Mouse (Mus musculus): ENCODE measurements at regions not wholly inside any gene's neighbourhood (a gene's known extent, or its start where the extent isn't known, plus 50 kb on each side); places are given as distances from the start of the nearest gene placed in this dataset.

- Histone ChIP-seq H3K27me3 (ENCODE audit: control insufficient read depth, insufficient read depth, low read depth, low read length) (no peaks in the 10 kb centered on the region), H3K27ac (ENCODE audit: low read length) (no peak overlapping the region), H3K9ac (ENCODE audit: low read length) (no peak overlapping the region), H3K4me3 (ENCODE audit: low read length) (no peak overlapping the region), H3K4me1 (replicated peaks; ENCODE audit: control insufficient read depth, insufficient read depth, low read length) (no peaks in the 10 kb centered on the region), H3K36me3 (ENCODE audit: control insufficient read depth, insufficient read depth, low read length) (no peaks in the 10 kb centered on the region), H3K9me3 (ENCODE audit: control insufficient read depth, low read length) (no peaks in the 10 kb centered on the region), H3K4me2 (ENCODE audit: low read depth, low read length) (no peak overlapping the region)
- no peak for ATAC-seq (ENCODE audit: low read depth)
- WGBS = 53% methylated on average over 3 of the region's 3 CpGs
These were observed 155.9 kb upstream of the Ncam1 start for GRCm38 (mm10) chr9:49954601-49955000.

- WGBS = 70% methylated on average over 5 of the region's 5 CpGs
- no peaks in the 10 kb centered on the region for H3K27me3 ChIP-seq (ENCODE audit: control insufficient read depth, insufficient read depth, low read depth, low read length)
- H3K27ac ChIP-seq (ENCODE audit: low read length) = no peak overlapping the region
- H3K9ac ChIP-seq (ENCODE audit: low read length) = no peak overlapping the region
- H3K4me2 ChIP-seq (ENCODE audit: low read depth, low read length) = no peak overlapping the region
- H3K36me3 ChIP-seq (ENCODE audit: control insufficient read depth, insufficient read depth, low read length) = no peaks in the 10 kb centered on the region
- no peaks in the 10 kb centered on the region for H3K9me3 ChIP-seq (ENCODE audit: control insufficient read depth, low read length)
- no peak overlapping the region for H3K4me3 ChIP-seq (ENCODE audit: low read length)
- H3K4me1 ChIP-seq (replicated peaks; ENCODE audit: control insufficient read depth, insufficient read depth, low read length) = no peaks in the 10 kb centered on the region
- no peak for ATAC-seq (ENCODE audit: low read depth)
These were observed 151.6 kb upstream of the Ncam1 start for GRCm38 (mm10) chr9:49950321-49950720.

- H3K27ac ChIP-seq (ENCODE audit: low read length) = no peak overlapping the region
- ATAC-seq (ENCODE audit: low read depth) = no peak
- no peak overlapping the region for H3K9ac ChIP-seq (ENCODE audit: low read length)
- 74% methylated on average over 4 of the region's 4 CpGs for WGBS
- no peak overlapping the region for H3K4me3 ChIP-seq (ENCODE audit: low read length)
- no peaks in the 10 kb centered on the region for H3K27me3 ChIP-seq (ENCODE audit: control insufficient read depth, insufficient read depth, low read depth, low read length)
- no peaks in the 10 kb centered on the region for H3K9me3 ChIP-seq (ENCODE audit: control insufficient read depth, low read length)
- no peaks in the 10 kb centered on the region for H3K4me1 ChIP-seq (replicated peaks; ENCODE audit: control insufficient read depth, insufficient read depth, low read length)
- H3K4me2 ChIP-seq (ENCODE audit: low read depth, low read length) = no peak overlapping the region
- no peaks in the 10 kb centered on the region for H3K36me3 ChIP-seq (ENCODE audit: control insufficient read depth, insufficient read depth, low read length)
These were observed 149.8 kb upstream of the Ncam1 start for GRCm38 (mm10) chr9:49948546-49948945.

- H3K9ac ChIP-seq (ENCODE audit: low read length) = no peak overlapping the region
- H3K4me2 ChIP-seq (ENCODE audit: low read depth, low read length) = no peak overlapping the region
- H3K4me1 ChIP-seq (replicated peaks; ENCODE audit: control insufficient read depth, insufficient read depth, low read length) = no peaks in the 10 kb centered on the region
- no peak overlapping the region for H3K27ac ChIP-seq (ENCODE audit: low read length)
- WGBS = 73% methylated on average over 2 of the region's 2 CpGs
- H3K4me3 ChIP-seq (ENCODE audit: low read length) = no peak overlapping the region
- H3K27me3 ChIP-seq (ENCODE audit: control insufficient read depth, insufficient read depth, low read depth, low read length) = no peaks in the 10 kb centered on the region
- H3K9me3 ChIP-seq (ENCODE audit: control insufficient read depth, low read length) = no peaks in the 10 kb centered on the region
- no peak for ATAC-seq (ENCODE audit: low read depth)
- no peaks in the 10 kb centered on the region for H3K36me3 ChIP-seq (ENCODE audit: control insufficient read depth, insufficient read depth, low read length)
These were observed 148.1 kb upstream of the Ncam1 start for GRCm38 (mm10) chr9:49946857-49947256.

GRCm38 (mm10) chr9:49935555-49936376 is 137.0 kb upstream of the Ncam1 start:
- no peak for ATAC-seq (ENCODE audit: low read depth)
- Histone ChIP-seq H3K9ac (ENCODE audit: low read length) (no peak overlapping the region), H3K9me3 (ENCODE audit: control insufficient read depth, low read length) (no peaks in the 10 kb centered on the region), H3K4me1 (replicated peaks; ENCODE audit: control insufficient read depth, insufficient read depth, low read length) (no peaks in the 10 kb centered on the region), H3K27me3 (ENCODE audit: control insufficient read depth, insufficient read depth, low read depth, low read length) (no peaks in the 10 kb centered on the region), H3K36me3 (ENCODE audit: control insufficient read depth, insufficient read depth, low read length) (no peaks in the 10 kb centered on the region), H3K27ac (ENCODE audit: low read length) (no peak overlapping the region), H3K4me2 (ENCODE audit: low read depth, low read length) (no peak overlapping the region), H3K4me3 (ENCODE audit: low read length) (no peak overlapping the region)
- WGBS = 32% methylated on average over 9 of the region's 9 CpGs

GRCm38 (mm10) chr9:49928041-49928656 is 129.4 kb upstream of the Ncam1 start:
- H3K9me3 ChIP-seq (ENCODE audit: control insufficient read depth, low read length) = no peaks in the 10 kb centered on the region
- no peak overlapping the region for H3K4me2 ChIP-seq (ENCODE audit: low read depth, low read length)
- no peak overlapping the region for H3K4me3 ChIP-seq (ENCODE audit: low read length)
- no peak overlapping the region for H3K27ac ChIP-seq (ENCODE audit: low read length)
- no peaks in the 10 kb centered on the region for H3K27me3 ChIP-seq (ENCODE audit: control insufficient read depth, insufficient read depth, low read depth, low read length)
- no peak for ATAC-seq (ENCODE audit: low read depth)
- H3K36me3 ChIP-seq (ENCODE audit: control insufficient read depth, insufficient read depth, low read length) = no peaks in the 10 kb centered on the region
- 54% methylated on average over 3 of the region's 3 CpGs for WGBS
- no peak overlapping the region for H3K9ac ChIP-seq (ENCODE audit: low read length)
- H3K4me1 ChIP-seq (replicated peaks; ENCODE audit: control insufficient read depth, insufficient read depth, low read length) = peaks cover 10% of the 10 kb centered on the region

- H3K4me2 ChIP-seq (ENCODE audit: low read depth, low read length) = no peak overlapping the region
- H3K4me3 ChIP-seq (ENCODE audit: low read length) = no peak overlapping the region
- no peaks in the 10 kb centered on the region for H3K27me3 ChIP-seq (ENCODE audit: control insufficient read depth, insufficient read depth, low read depth, low read length)
- H3K36me3 ChIP-seq (ENCODE audit: control insufficient read depth, insufficient read depth, low read length) = no peaks in the 10 kb centered on the region
- ATAC-seq (ENCODE audit: low read depth) = no peak
- no peak overlapping the region for H3K9ac ChIP-seq (ENCODE audit: low read length)
- H3K4me1 ChIP-seq (replicated peaks; ENCODE audit: control insufficient read depth, insufficient read depth, low read length) = peaks cover 10% of the 10 kb centered on the region
- WGBS = 63% methylated on average over 1 of the region's 1 CpGs
- no peak overlapping the region for H3K27ac ChIP-seq (ENCODE audit: low read length)
- H3K9me3 ChIP-seq (ENCODE audit: control insufficient read depth, low read length) = no peaks in the 10 kb centered on the region
These were observed 128.6 kb upstream of the Ncam1 start for GRCm38 (mm10) chr9:49927281-49927680.

- peaks cover 10% of the 10 kb centered on the region for H3K4me1 ChIP-seq (replicated peaks; ENCODE audit: control insufficient read depth, insufficient read depth, low read length)
- H3K27ac ChIP-seq (ENCODE audit: low read length) = no peak overlapping the region
- no peak overlapping the region for H3K9ac ChIP-seq (ENCODE audit: low read length)
- no peaks in the 10 kb centered on the region for H3K27me3 ChIP-seq (ENCODE audit: control insufficient read depth, insufficient read depth, low read depth, low read length)
- WGBS = 80% methylated on average over 2 of the region's 2 CpGs
- no peak overlapping the region for H3K4me2 ChIP-seq (ENCODE audit: low read depth, low read length)
- no peak for ATAC-seq (ENCODE audit: low read depth)
- no peaks in the 10 kb centered on the region for H3K9me3 ChIP-seq (ENCODE audit: control insufficient read depth, low read length)
- no peak overlapping the region for H3K4me3 ChIP-seq (ENCODE audit: low read length)
- no peaks in the 10 kb centered on the region for H3K36me3 ChIP-seq (ENCODE audit: control insufficient read depth, insufficient read depth, low read length)
These were observed 127.1 kb upstream of the Ncam1 start for GRCm38 (mm10) chr9:49925796-49926195.

GRCm38 (mm10) chr9:49923981-49924501 is 125.3 kb upstream of the Ncam1 start:
- 14% methylated on average over 4 of the region's 4 CpGs for WGBS
- Histone ChIP-seq H3K9me3 (ENCODE audit: control insufficient read depth, low read length) (no peaks in the 10 kb centered on the region), H3K36me3 (ENCODE audit: control insufficient read depth, insufficient read depth, low read length) (no peaks in the 10 kb centered on the region), H3K9ac (ENCODE audit: low read length) (no peak overlapping the region), H3K27me3 (ENCODE audit: control insufficient read depth, insufficient read depth, low read depth, low read length) (no peaks in the 10 kb centered on the region), H3K4me3 (ENCODE audit: low read length) (no peak overlapping the region), H3K4me2 (ENCODE audit: low read depth, low read length) (no peak overlapping the region), H3K4me1 (replicated peaks; ENCODE audit: control insufficient read depth, insufficient read depth, low read length) (peaks cover 10% of the 10 kb centered on the region), H3K27ac (ENCODE audit: low read length) (no peak overlapping the region)
- ATAC-seq (ENCODE audit: low read depth) = peak; percentile 78

All from lung, embryonic 16.5 days (tissue).